ENCODE assay signal across 15 mouse cellular contexts in the genomic region with DNA sequence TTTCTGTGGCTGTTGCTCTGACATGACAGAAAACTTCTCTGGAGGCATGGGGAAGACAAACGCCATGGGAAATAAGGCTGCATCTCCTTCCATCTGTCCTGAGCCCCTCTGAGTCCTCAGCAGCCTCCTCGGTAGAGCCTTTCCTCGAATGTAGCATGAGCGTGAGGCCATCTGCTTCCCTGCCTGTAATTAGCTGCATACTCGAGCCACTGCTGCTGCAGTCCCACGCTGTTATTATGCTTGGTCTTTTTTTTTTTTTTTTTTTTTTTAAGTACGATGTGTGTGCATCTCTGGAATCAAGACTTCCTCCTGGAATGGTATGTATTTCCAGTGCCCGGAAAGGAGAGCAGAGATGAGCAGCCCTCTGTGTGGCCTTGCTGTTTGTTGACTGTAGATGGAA. TPM values are rescaled to one million over a fixed set of nuclear protein-coding genes. Genes with fewer than 3 reads are reported as not detected.
A peak's percentile ranks its signal among the peaks of the same experiment; 100 is the strongest.
DNase-seq lines count a peak whose midpoint lies in the region; ATAC-seq and TF ChIP-seq lines count a peak whose summit lies in the region.
"Had no signal": no experiment of that assay in that cellular context is flagged by ENCODE, and none has a peak within 500 bp of the region (broad histone marks: within the 10 kb centered on the region; RNA-seq: fewer than 3 reads in every experiment).

No protein-coding gene starts in this region.

- no peak for ATAC-seq in hindbrain, postnatal 0 days
- no peak for ATAC-seq in megakaryocyte, adult 5-6 weeks (ENCODE audit: poor library complexity, severe bottlenecking)
- ATAC-seq: intestine, postnatal 0 days had no signal

- 0 out of 2 replicates have a peak, but pooled peaks cover 8% of the 10 kb centered on the region for H3K4me1 ChIP-seq in hindbrain, postnatal 0 days (ENCODE audit: insufficient read depth, low read length)
- H3K4me1 ChIP-seq: lung, embryonic 15.5 days had no signal

- no peak overlapping the region for H3K4me2 ChIP-seq in hindbrain, postnatal 0 days (ENCODE audit: low read depth, low read length)
- H3K4me2 ChIP-seq: liver, embryonic 11.5 days; lung, embryonic 15.5 days had no signal

- no peaks in the 10 kb centered on the region for H3K9me3 ChIP-seq in hindbrain, postnatal 0 days (ENCODE audit: low read length)
- H3K9me3 ChIP-seq: lung, embryonic 15.5 days had no signal

- H3K27ac ChIP-seq in hindbrain, postnatal 0 days: no peak overlapping the region
- H3K27ac ChIP-seq: lung, embryonic 15.5 days had no signal

- no peaks in the 10 kb centered on the region for H3K36me3 ChIP-seq in hindbrain, postnatal 0 days (ENCODE audit: insufficient read depth, low read length)
- H3K36me3 ChIP-seq: G1E; lung, embryonic 15.5 days had no signal

- no peak overlapping the region for H3K9ac ChIP-seq in hindbrain, postnatal 0 days (replicated peaks; ENCODE audit: low read length)
- H3K9ac ChIP-seq: lung, embryonic 15.5 days had no signal

- DNase-seq in embryo, embryonic 11 days: peak; percentile 9
- no peak for DNase-seq in embryo, embryonic 10 days (ENCODE audit: low spot score)
- DNase-seq in left cerebral cortex, postnatal 14 days (ENCODE audit: low spot score in 2 of 2): peak; percentile 30 to 33
- DNase-seq in left cerebral cortex, adult 11 months (ENCODE audit: low spot score): no peak
- DNase-seq in ZHBTc4 (ENCODE audit: low read depth, low spot score): peak; percentile 7
- peak; percentile 39 for DNase-seq in hindbrain, postnatal 0 days (ENCODE audit: low spot score)
- DNase-seq in B cell, adult 2 months: no peak
- DNase-seq: adrenal gland, postnatal 25 days; cerebellum, adult 11 months; kidney, postnatal 36 days had no signal

- 43% methylated on average over 8 of the region's 8 CpGs for WGBS in hindbrain, postnatal 0 days

- intact Hi-C loops in left cerebral cortex, postnatal 14 days (cut with DNase I): no loop called here

- TF ChIP-seq CTCF in hindbrain, postnatal 0 days (IDR thresholded peaks at IDR 0.05; ENCODE audit: low read depth): no peak

- H3K4me3 ChIP-seq in hindbrain, postnatal 0 days (ENCODE audit: low read length): no peak overlapping the region
- H3K4me3 ChIP-seq: lung, embryonic 15.5 days had no signal

- no peaks in the 10 kb centered on the region for H3K27me3 ChIP-seq in hindbrain, postnatal 0 days (ENCODE audit: insufficient read depth, low read length)
- H3K27me3 ChIP-seq: lung, embryonic 15.5 days had no signal

RNA-seq across cellular contexts. Expression of a gene that starts 36.6 kb away (rescaled TPM):
- total RNA-seq in left cerebral cortex, postnatal 14 days (2021): 10 to 100 TPM; 83.1 to 91.5 TPM
- total RNA-seq in hindbrain, postnatal 0 days (2014; rRNA removed): 49.3 and 63.3 TPM in 2 replicates
- 13.3 and 14.8 TPM in 2 replicates for polyA plus RNA-seq in hindbrain, postnatal 0 days (2015; fragmentation: Nextera tagmentation; extraction: Ambion mirVana)
- total RNA-seq in megakaryocyte, adult 5-6 weeks (2015): 15.9 and 17.2 TPM in 2 replicates
- total RNA-seq in megakaryocyte, adult 5-6 weeks (2017): 14.4 and 19.0 TPM in 2 replicates
- polyA plus RNA-seq: G1E had no signal

Comparison
In these comparisons a context has a peak if more than half of its experiments do, and no peak if none do; other contexts are left out.
1. DNase-seq: peak in embryo, embryonic 11 days (single experiment), left cerebral cortex, postnatal 14 days (2 of 2), ZHBTc4 (single experiment) and hindbrain, postnatal 0 days (single experiment); none in embryo, embryonic 10 days (single experiment), left cerebral cortex, adult 11 months (single experiment) and B cell, adult 2 months (0 of 2).